Mouse (Mus musculus): ENCODE results near the gene Cdc37l1. TPM values are rescaled to one million over a fixed set of nuclear protein-coding genes. Genes with fewer than 3 reads are reported as not detected.

The Cdc37l1 gene
- polyA plus RNA-seq, 1 experiment from 2014 or later: 40.5 TPM

DNA sequence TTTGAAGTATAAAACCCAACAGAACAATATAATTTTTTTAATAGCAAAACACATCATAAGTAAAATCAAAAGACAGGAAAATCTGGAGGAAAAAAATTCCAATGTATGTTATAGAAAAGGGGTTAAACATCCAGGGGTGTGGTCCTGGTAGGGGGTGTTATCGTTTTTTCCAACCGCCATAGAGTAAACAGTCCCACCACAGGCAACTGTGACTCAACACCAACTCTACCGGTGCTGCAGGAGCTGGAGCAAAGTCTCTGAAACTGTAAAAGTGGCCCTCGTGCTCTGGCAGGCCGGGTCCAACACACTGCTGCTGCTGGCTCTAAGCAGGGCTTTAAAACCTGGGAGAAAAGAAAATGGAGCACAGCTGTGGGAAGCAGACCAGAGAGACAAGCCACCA lies 68.6 kb downstream of the Cdc37l1 start:
- no peaks in the 10 kb centered on the region for H3K27me3 ChIP-seq (ENCODE audit: low read depth, poor library complexity, severe bottlenecking)
- 92% methylated on average over 5 of the region's 5 CpGs for WGBS
- peaks cover 13% of the 10 kb centered on the region for H3K4me1 ChIP-seq
- H3K4me3 ChIP-seq: no peak overlapping the region
- H3K27ac ChIP-seq: no peak overlapping the region
- no peaks in the 10 kb centered on the region for H3K36me3 ChIP-seq
- DNase-seq (ENCODE audit: low spot score): no peak
- no peaks in the 10 kb centered on the region for H3K9me3 ChIP-seq (replicated peaks)

DNA sequence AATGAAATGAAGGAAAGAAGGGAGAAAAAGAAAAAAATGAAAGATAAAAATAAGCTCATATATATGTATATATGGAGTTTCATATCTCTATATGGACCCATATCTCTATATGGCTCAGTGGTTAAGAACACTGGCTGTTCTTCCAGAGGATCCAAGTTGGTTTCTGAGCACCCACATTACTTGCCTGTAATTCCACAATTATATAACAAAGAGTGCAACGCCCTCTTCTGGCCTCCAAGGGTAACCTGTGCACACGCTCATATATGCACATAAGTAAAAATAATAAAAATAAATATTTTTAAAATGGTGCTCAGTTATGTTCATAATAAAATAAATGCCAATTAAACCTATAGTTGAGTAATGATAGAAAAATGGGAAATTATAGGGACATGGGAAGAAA lies 69.5 kb downstream of the Cdc37l1 start:
- Histone ChIP-seq H3K36me3 (no peaks in the 10 kb centered on the region), H3K4me1 (peaks cover 20% of the 10 kb centered on the region)
- WGBS: 81% methylated on average over 2 of the region's 2 CpGs

DNA sequence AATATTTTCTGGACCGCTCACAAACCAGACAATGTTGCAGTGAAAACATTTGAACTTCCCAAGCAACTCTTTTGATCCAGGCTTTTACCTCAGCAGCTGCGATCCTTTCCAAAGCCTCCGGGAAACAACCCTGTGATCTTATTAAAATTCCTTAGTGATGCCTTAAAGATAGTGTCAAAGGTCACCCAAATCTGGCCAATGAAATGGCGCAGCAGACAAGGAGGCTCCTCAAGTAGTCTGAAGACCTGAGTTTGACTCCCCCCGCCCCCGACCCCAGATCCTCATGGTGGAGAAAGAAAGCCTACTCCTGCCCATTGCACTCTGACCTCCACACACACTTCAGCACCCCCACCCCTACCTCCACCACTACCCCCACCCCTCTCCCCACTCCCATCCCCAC lies 70.1 kb downstream of the Cdc37l1 start:
- 26% methylated on average over 6 of the region's 6 CpGs for WGBS
- H3K9me3 ChIP-seq (replicated peaks): no peaks in the 10 kb centered on the region
- no peaks in the 10 kb centered on the region for H3K36me3 ChIP-seq
- H3K27me3 ChIP-seq (ENCODE audit: low read depth, poor library complexity, severe bottlenecking): no peaks in the 10 kb centered on the region
- H3K27ac ChIP-seq: no peak overlapping the region
- DNase-seq (ENCODE audit: low spot score): no peak
- H3K4me1 ChIP-seq: peaks cover 20% of the 10 kb centered on the region
- no peak overlapping the region for H3K4me3 ChIP-seq

More for the DNA sequence above, 69.5 kb downstream of the Cdc37l1 start:
- no peak overlapping the region for H3K4me3 ChIP-seq
- no peak for DNase-seq (ENCODE audit: low spot score)
- H3K27me3 ChIP-seq (ENCODE audit: low read depth, poor library complexity, severe bottlenecking): no peaks in the 10 kb centered on the region
- no peaks in the 10 kb centered on the region for H3K9me3 ChIP-seq (replicated peaks)
- no peak overlapping the region for H3K27ac ChIP-seq

DNA sequence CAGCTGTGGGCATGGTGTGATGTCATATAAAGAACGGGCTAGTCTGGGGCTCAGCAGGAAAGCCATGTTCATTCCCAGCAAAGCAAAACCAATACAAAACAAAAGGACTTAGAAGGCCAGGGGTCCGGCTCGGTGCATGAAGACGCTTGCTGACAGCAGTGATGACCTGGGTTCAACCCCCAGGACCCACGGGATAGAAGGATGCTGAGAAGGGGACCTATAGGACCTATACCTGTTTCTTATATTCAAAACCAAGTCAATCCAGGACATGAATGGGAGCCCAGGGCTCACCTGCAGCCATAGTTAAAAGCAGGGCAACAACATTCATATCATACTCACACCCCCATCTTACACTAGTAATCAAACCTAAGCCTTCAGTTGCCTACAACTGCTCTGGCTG lies 72.9 kb downstream of the Cdc37l1 start:
- no peaks in the 10 kb centered on the region for H3K9me3 ChIP-seq (replicated peaks)
- H3K4me1 ChIP-seq: peaks cover 28% of the 10 kb centered on the region
- WGBS: 92% methylated on average over 5 of the region's 5 CpGs
- DNase-seq (ENCODE audit: low spot score): no peak
- no peaks in the 10 kb centered on the region for H3K36me3 ChIP-seq
- H3K27ac ChIP-seq: no peak overlapping the region
- no peak overlapping the region for H3K4me3 ChIP-seq
- H3K27me3 ChIP-seq (ENCODE audit: low read depth, poor library complexity, severe bottlenecking): no peaks in the 10 kb centered on the region

DNA sequence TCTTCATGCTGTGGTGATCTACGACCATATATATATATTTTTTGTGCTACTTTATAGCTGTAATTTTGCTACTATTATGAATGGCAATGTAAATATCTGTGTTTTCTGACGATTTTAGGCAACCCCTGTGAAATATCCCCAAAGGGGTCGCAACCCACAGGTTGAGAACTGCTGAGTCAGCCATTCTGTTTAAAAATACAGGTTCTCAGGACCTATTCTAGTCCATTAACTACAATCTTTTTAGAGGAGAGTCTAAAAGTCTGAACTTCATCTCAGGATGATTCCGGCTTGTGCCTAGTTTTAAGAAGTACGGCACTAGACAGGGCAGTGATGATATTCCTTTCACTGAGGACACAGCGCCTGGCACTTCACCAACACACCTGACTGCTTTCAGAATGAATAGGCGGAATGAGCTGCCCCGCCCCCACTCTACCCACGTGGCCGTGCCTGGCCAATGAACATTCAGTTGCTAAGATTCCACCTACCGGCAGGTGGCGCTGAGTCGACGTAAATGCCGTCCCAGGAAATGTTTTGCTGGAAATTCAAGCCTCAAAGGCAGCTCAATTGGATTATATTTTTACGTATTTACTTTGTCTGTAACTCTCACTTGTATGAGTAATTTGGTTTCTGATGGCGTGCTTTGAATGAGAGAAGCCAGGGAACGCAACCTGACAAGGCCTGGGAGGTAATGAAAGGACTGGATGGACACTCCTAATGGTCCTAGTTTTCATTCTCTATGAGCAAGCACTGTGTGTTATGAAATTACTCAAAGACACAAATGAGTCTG lies 73.6 kb downstream of the Cdc37l1 start:
- Histone ChIP-seq H3K27ac (peak overlapping the region; percentile 78), H3K9me3 (replicated peaks) (no peaks in the 10 kb centered on the region), H3K36me3 (no peaks in the 10 kb centered on the region), H3K4me3 (peak overlapping the region; percentile 31; the same call in 1 of the 2 replicates), H3K27me3 (ENCODE audit: low read depth, poor library complexity, severe bottlenecking) (no peaks in the 10 kb centered on the region), H3K4me1 (peaks cover 28% of the 10 kb centered on the region)
- WGBS: 20% methylated on average over 18 of the region's 18 CpGs
- peak; percentile 97 for DNase-seq (ENCODE audit: low spot score)

- 72% methylated on average over 9 of the region's 9 CpGs for WGBS
- H3K9me3 ChIP-seq (replicated peaks): no peaks in the 10 kb centered on the region
- H3K27ac ChIP-seq: peak overlapping the region; percentile 78
- H3K27me3 ChIP-seq (ENCODE audit: low read depth, poor library complexity, severe bottlenecking): no peaks in the 10 kb centered on the region
- H3K4me1 ChIP-seq: peaks cover 34% of the 10 kb centered on the region
- H3K36me3 ChIP-seq: no peaks in the 10 kb centered on the region
- H3K4me3 ChIP-seq: no peak overlapping the region
- no peak for DNase-seq (ENCODE audit: low spot score)
Observed at GRCm38 (mm10) chr19:29064451-29065102, 74.4 kb downstream of the Cdc37l1 start.

DNA sequence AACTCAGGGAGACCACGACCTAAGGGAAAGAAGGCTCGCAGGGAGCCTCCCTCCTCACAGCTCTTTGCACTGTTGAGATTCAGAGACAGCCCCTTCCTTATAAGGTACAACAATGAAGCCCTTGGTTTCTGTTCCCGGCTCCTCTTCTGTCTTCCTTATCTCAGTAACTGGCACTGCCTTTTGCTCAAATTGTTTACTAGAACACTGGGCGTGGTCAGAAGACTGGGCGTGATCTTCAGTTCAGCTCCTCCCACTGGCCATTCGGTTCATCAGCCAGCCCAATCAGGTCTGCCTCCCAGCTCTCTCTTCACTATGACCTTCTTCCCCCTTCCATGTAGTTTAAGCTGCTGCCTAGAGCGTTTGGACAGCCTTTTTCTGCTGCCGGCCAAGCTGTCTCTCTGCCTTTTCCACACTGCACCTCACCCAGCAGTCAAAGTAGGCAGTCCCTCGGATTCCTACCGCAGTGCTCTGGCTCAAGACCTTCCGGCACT lies 76.9 kb downstream of the Cdc37l1 start:
- H3K27me3 ChIP-seq (ENCODE audit: low read depth, poor library complexity, severe bottlenecking): no peaks in the 10 kb centered on the region
- peak overlapping the region; percentile 68; the same call in 1 of the 2 replicates for H3K27ac ChIP-seq
- H3K4me1 ChIP-seq: peaks cover 26% of the 10 kb centered on the region
- WGBS: 12% methylated on average over 11 of the region's 11 CpGs
- H3K9me3 ChIP-seq (replicated peaks): no peaks in the 10 kb centered on the region
- DNase-seq (ENCODE audit: low spot score): peak; percentile 41
- H3K36me3 ChIP-seq: no peaks in the 10 kb centered on the region
- peak overlapping the region; percentile 32 for H3K4me3 ChIP-seq

GRCm38 (mm10) chr19:29069195-29069594 lies 79.0 kb downstream of the Cdc37l1 start:
- no peak for DNase-seq (ENCODE audit: low spot score)
- Histone ChIP-seq H3K27me3 (ENCODE audit: low read depth, poor library complexity, severe bottlenecking) (no peaks in the 10 kb centered on the region), H3K4me1 (peaks cover 19% of the 10 kb centered on the region), H3K9me3 (replicated peaks) (no peaks in the 10 kb centered on the region), H3K27ac (no peak overlapping the region), H3K4me3 (no peak overlapping the region), H3K36me3 (no peaks in the 10 kb centered on the region)
- 74% methylated on average over 5 of the region's 5 CpGs for WGBS

- no peak for DNase-seq (ENCODE audit: low spot score)
- no peak overlapping the region for H3K27ac ChIP-seq
- WGBS: 88% methylated on average over 6 of the region's 6 CpGs
Observed at GRCm38 (mm10) chr19:29074802-29075201, 84.7 kb downstream of the Cdc37l1 start.

More at GRCm38 (mm10) chr19:29074802-29075201, 84.7 kb downstream of the Cdc37l1 start:
- peaks cover under 1% of the 10 kb centered on the region; the same call in 1 of the 2 replicates for H3K4me1 ChIP-seq
- no peaks in the 10 kb centered on the region for H3K36me3 ChIP-seq
- no peaks in the 10 kb centered on the region for H3K9me3 ChIP-seq (replicated peaks)
- H3K27me3 ChIP-seq (ENCODE audit: low read depth, poor library complexity, severe bottlenecking): no peaks in the 10 kb centered on the region
- no peak overlapping the region for H3K4me3 ChIP-seq

Other genes with a start within 250 kb of the Cdc37l1 start
- 0.13 and 0.15 TPM in 2 replicates for gene Slc1a1, start 155.3 kb upstream of the Cdc37l1 start, polyA plus RNA-seq (2016; fragmentation: Nextera tagmentation; extraction: Ambion mirVana)
- 3.1 and 4.1 TPM in 2 replicates for gene Plpp6, start 26.4 kb upstream of the Cdc37l1 start, polyA plus RNA-seq (2016; fragmentation: Nextera tagmentation; extraction: Ambion mirVana)
- gene 4430402I18Rik, start 22.6 kb upstream of the Cdc37l1 start, polyA plus RNA-seq (2016; fragmentation: Nextera tagmentation; extraction: Ambion mirVana): 0.06 TPM in 1 of 2 replicates, not detected in the other
- 64.1 and 69.6 TPM in 2 replicates for gene Ak3, start 57.6 kb downstream of the Cdc37l1 start, polyA plus RNA-seq (2016; fragmentation: Nextera tagmentation; extraction: Ambion mirVana)
- gene Rcl1, start 111.0 kb downstream of the Cdc37l1 start, polyA plus RNA-seq (2016; fragmentation: Nextera tagmentation; extraction: Ambion mirVana): 84.4 and 105 TPM in 2 replicates